In genomic region chr12:33313828-33314671, GRCm38 (mm10) we compare ENCODE assay signal across 8 mouse cellular contexts.
DNase-seq lines count a peak whose midpoint lies in the region; ATAC-seq and TF ChIP-seq lines count a peak whose summit lies in the region.

No protein-coding gene starts in this region.

- peak; percentile 66 for ATAC-seq in erythroid progenitor cell, adult 5-6 weeks (replicated peaks; ENCODE audit: low FRiP score, poor library complexity, severe bottlenecking)
- ATAC-seq in heart, embryonic 13.5 days (ENCODE audit: extremely low read depth, insufficient number of reproducible peaks, low FRiP score, low TSS enrichment): peak; percentile 27; the same call in 1 of the 2 replicates
- ATAC-seq in kidney, embryonic 15.5 days (replicated peaks; ENCODE audit: low FRiP score): peak; percentile 53; the same call in 1 of the 2 replicates
- ATAC-seq in limb, embryonic 15.5 days (ENCODE audit: insufficient number of reproducible peaks, low FRiP score, low TSS enrichment, low read depth): no peak
- ATAC-seq in midbrain, embryonic 16.5 days: peak; percentile 58

- no peaks in the 10 kb centered on the region for H3K36me3 ChIP-seq in heart, embryonic 13.5 days
- no peaks in the 10 kb centered on the region for H3K36me3 ChIP-seq in kidney, embryonic 15.5 days
- H3K36me3 ChIP-seq in limb, embryonic 15.5 days: no peaks in the 10 kb centered on the region
- no peaks in the 10 kb centered on the region for H3K36me3 ChIP-seq in midbrain, embryonic 16.5 days (ENCODE audit: control insufficient read depth, insufficient read depth, low read length)
- no peaks in the 10 kb centered on the region for H3K36me3 ChIP-seq in spleen, adult 2 months (ENCODE audit: control insufficient read depth, insufficient read depth, low read length)

- H3K4me3 ChIP-seq in heart, embryonic 13.5 days: peak overlapping the region; percentile 26
- peak overlapping the region; percentile 27; the same call in 1 of the 2 replicates for H3K4me3 ChIP-seq in kidney, embryonic 15.5 days (replicated peaks)
- no peak overlapping the region for H3K4me3 ChIP-seq in limb, embryonic 15.5 days
- H3K4me3 ChIP-seq in midbrain, embryonic 16.5 days (ENCODE audit: low read depth, low read length): no peak overlapping the region
- H3K4me3 ChIP-seq in spleen, adult 2 months (ENCODE audit: extremely low read depth, insufficient read depth, insufficient read length): peak overlapping the region; percentile 85

- no peaks in the 10 kb centered on the region for H3K9me3 ChIP-seq in heart, embryonic 13.5 days
- no peaks in the 10 kb centered on the region for H3K9me3 ChIP-seq in kidney, embryonic 15.5 days (replicated peaks)
- H3K9me3 ChIP-seq in limb, embryonic 15.5 days: no peaks in the 10 kb centered on the region; the same call in 1 of the 2 replicates
- no peaks in the 10 kb centered on the region for H3K9me3 ChIP-seq in midbrain, embryonic 16.5 days (replicated peaks; ENCODE audit: control insufficient read depth, low read length, poor library complexity, severe bottlenecking)

- no peaks in the 10 kb centered on the region for H3K27me3 ChIP-seq in heart, embryonic 13.5 days (replicated peaks)
- no peaks in the 10 kb centered on the region for H3K27me3 ChIP-seq in kidney, embryonic 15.5 days
- no peaks in the 10 kb centered on the region for H3K27me3 ChIP-seq in limb, embryonic 15.5 days
- no peaks in the 10 kb centered on the region for H3K27me3 ChIP-seq in midbrain, embryonic 16.5 days (ENCODE audit: control insufficient read depth, insufficient read depth, low read depth, low read length)
- no peaks in the 10 kb centered on the region for H3K27me3 ChIP-seq in spleen, adult 2 months (ENCODE audit: control insufficient read depth, insufficient read depth, low read length)

- peak; percentile 90 for DNase-seq in A20 (ENCODE audit: low read depth, low spot score)
- DNase-seq in brain, embryonic 14.5 days (ENCODE audit: low read depth): peak; percentile 85
- peak; percentile 32 to 67 for DNase-seq in spleen, adult 2 months (ENCODE audit: low read depth in 1 of 2, low spot score in 2 of 2)

- peaks cover 41% of the 10 kb centered on the region for H3K4me1 ChIP-seq in heart, embryonic 13.5 days
- peaks cover 14% of the 10 kb centered on the region for H3K4me1 ChIP-seq in kidney, embryonic 15.5 days
- H3K4me1 ChIP-seq in limb, embryonic 15.5 days: peaks cover 11% of the 10 kb centered on the region
- 0 out of 2 replicates have a peak, but pooled peaks cover 4% of the 10 kb centered on the region for H3K4me1 ChIP-seq in midbrain, embryonic 16.5 days (ENCODE audit: control insufficient read depth, insufficient read depth, low read length)
- H3K4me1 ChIP-seq in spleen, adult 2 months (ENCODE audit: control insufficient read depth, insufficient read depth, insufficient read length): peaks cover 20% of the 10 kb centered on the region; the same call in 1 of the 2 replicates

- H3K4me2 ChIP-seq in heart, embryonic 13.5 days: peak overlapping the region; percentile 61
- H3K4me2 ChIP-seq in kidney, embryonic 15.5 days: peak overlapping the region; percentile 49
- H3K4me2 ChIP-seq in limb, embryonic 15.5 days: peak overlapping the region; percentile 36
- H3K4me2 ChIP-seq in midbrain, embryonic 16.5 days (ENCODE audit: low read length): peak overlapping the region; percentile 16

- peak overlapping the region; percentile 4 for H3K9ac ChIP-seq in heart, embryonic 13.5 days
- H3K9ac ChIP-seq in kidney, embryonic 15.5 days: no peak overlapping the region
- no peak overlapping the region for H3K9ac ChIP-seq in limb, embryonic 15.5 days
- 0 out of 2 replicates have a peak overlapping the region, but pooled peaks have one; percentile 39 for H3K9ac ChIP-seq in midbrain, embryonic 16.5 days (ENCODE audit: low read depth, low read length)

- TF ChIP-seq POLR2A in brain, embryonic 14.5 days (IDR thresholded peaks at IDR 0.05; ENCODE audit: borderline replicate concordance, extremely low read depth, insufficient read depth, insufficient read length, poor library complexity, severe bottlenecking): no peak
- peak; percentile 29; the same call in 1 of the 2 replicates for TF ChIP-seq POLR2A in spleen, adult 2 months (IDR thresholded peaks at IDR 0.05; ENCODE audit: low read depth, low read length)

- WGBS in heart, embryonic 13.5 days: 9% methylated on average over 14 of the region's 14 CpGs
- WGBS in kidney, embryonic 15.5 days: 17% methylated on average over 14 of the region's 14 CpGs
- 26% methylated on average over 14 of the region's 14 CpGs for WGBS in limb, embryonic 15.5 days
- 33% methylated on average over 14 of the region's 14 CpGs for WGBS in midbrain, embryonic 16.5 days
- 10% methylated on average over 14 of the region's 14 CpGs for WGBS in spleen, adult 2 months

- peak overlapping the region; percentile 38 for H3K27ac ChIP-seq in heart, embryonic 13.5 days (replicated peaks)
- 0 out of 2 replicates have a peak overlapping the region, but pooled peaks have one; percentile 22 for H3K27ac ChIP-seq in kidney, embryonic 15.5 days
- H3K27ac ChIP-seq in limb, embryonic 15.5 days: no peak overlapping the region
- H3K27ac ChIP-seq in midbrain, embryonic 16.5 days (ENCODE audit: low read length): no peak overlapping the region
- H3K27ac ChIP-seq in spleen, adult 2 months (ENCODE audit: insufficient read depth, low read length): peak overlapping the region; percentile 86

- no peak for TF ChIP-seq CTCF in brain, embryonic 14.5 days (IDR thresholded peaks at IDR 0.05; ENCODE audit: borderline replicate concordance, extremely low read depth, insufficient read depth, insufficient read length)
- TF ChIP-seq CTCF in spleen, adult 2 months (IDR thresholded peaks at IDR 0.05; ENCODE audit: extremely low read depth, insufficient read depth, insufficient read length, insufficient replicate concordance): no peak

Comparison
In these comparisons a context has a peak if more than half of its experiments do, and no peak if none do; other contexts are left out.
1. H3K27ac ChIP-seq: peak in heart, embryonic 13.5 days (single experiment), kidney, embryonic 15.5 days (single experiment) and spleen, adult 2 months (single experiment); none in limb, embryonic 15.5 days (single experiment) and midbrain, embryonic 16.5 days (single experiment).
2. H3K4me3 ChIP-seq: peak in heart, embryonic 13.5 days (single experiment), kidney, embryonic 15.5 days (single experiment) and spleen, adult 2 months (single experiment); none in limb, embryonic 15.5 days (single experiment) and midbrain, embryonic 16.5 days (single experiment).
3. H3K9ac ChIP-seq: peak in heart, embryonic 13.5 days (single experiment) and midbrain, embryonic 16.5 days (single experiment); none in kidney, embryonic 15.5 days (single experiment) and limb, embryonic 15.5 days (single experiment).
4. Peak in every context shown above with its lines, with median percentiles within 50 percentile points of each other: DNase-seq and H3K4me2 ChIP-seq.